Mouse (Mus musculus) activated CD4-positive, CD25-positive, alpha-beta regulatory T cell, adult 4 months (primary cell): ENCODE measurements at regions not wholly inside any gene's neighbourhood (a gene's known extent, or its start where the extent isn't known, plus 50 kb on each side); places are given as distances from the start of the nearest gene placed in this dataset.

Experiments used
- ATAC-seq: one replicate; pipeline ENCODE4 v1.8.0; 2017

DNA sequence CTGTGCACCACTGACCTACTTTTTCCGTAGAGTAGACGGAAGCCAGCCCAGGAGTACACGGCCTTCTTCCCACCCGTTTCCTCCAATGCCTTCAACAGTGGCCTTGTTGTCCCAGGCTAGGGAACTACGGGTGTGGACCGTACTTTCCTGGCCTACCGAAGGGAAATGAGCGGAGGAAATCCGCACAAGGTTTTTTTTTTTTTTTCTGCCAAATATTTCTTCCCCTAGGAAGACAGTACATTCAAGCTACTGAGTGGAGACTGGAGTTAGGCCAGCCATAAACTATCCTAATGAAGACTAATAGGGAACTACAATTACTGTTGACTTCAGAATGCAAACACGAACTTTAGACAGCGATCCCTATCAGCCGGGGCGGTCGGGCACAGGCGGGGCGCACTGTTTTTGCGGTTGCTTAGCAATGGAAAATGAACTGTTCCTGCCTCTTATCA lies 177.3 kb downstream of the Ttc8 start:
- no peak for ATAC-seq

DNA sequence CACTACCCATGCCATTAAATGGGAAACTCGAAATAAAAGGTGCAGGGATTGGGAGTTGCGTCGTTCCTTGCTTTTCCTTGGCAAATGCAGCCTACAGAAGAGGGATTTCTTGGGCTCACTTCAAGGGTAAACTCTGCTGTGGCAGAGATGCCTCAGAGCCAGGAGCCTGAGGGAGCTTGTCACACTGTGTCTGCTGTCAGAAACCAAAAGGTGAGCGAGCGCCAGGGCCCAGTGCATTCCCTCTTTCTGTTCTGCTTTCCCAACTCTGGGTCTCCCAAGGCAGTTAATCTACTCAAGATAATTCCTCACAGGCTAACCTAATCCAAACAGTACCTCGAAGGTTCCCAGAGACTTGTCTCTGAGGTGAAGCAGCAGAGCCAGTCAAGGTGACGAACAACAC lies 179.5 kb downstream of the Ttc8 start:
- no peak for ATAC-seq

GRCm38 (mm10) chr12:99108616-99109015 lies 188.2 kb downstream of the Ttc8 start:
- no peak for ATAC-seq

- no peak for ATAC-seq
Observed at GRCm38 (mm10) chr12:99113781-99114180, 193.4 kb downstream of the Ttc8 start.

DNA sequence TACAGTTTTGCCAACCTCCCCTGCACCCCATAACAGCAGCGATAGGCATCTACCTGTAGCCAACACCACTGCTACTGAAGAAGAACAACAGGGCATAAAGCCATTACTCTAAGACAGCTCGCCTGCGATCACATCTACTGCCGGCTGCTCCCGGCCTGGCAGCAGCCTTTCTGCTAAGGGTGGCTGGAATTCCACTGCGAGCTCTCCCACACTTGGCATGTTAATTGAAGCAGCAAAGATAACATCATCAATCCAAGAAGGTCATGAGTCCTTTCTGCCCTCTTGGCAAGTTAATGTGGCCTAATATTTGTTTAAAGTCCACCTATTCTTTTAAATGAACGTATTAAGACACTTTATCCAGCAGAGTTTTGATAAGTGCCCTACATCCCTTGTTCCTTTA lies 196.1 kb downstream of the Ttc8 start:
- ATAC-seq: no peak

DNA sequence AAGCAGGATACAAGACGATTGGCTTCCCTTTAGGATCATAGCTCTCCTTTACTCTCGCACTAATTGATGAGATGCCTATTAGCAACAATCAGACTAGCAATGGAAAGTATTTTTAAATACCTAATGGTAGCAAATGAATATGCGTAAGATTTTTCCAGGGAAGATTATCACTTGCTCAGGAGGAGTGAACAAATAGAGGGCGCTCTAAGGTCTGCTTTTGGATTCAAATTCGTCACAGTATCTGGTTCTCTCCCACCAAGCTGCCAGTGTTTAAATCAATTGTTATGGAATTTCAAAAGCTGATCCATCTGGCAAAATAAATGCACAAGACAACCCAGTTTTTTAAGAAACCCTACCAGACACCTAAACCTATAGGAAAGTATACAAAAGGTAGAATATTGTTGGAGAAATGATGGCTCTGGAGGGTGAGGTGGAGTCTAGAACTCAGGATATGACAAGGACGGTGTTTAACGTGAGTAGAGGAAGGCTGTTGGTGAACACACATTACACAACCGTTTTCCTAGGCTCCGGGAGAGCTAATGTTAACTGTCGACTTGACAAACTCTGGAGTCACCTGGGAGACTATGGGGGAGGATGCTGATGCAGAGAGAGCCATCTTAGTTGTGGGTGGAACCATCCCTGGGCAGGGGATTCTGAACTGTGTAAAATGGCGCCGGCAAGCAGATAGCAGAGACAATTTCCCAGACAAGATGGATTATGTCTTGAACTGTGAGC lies 198.2 kb downstream of the Ttc8 start:
- ATAC-seq: no peak

DNA sequence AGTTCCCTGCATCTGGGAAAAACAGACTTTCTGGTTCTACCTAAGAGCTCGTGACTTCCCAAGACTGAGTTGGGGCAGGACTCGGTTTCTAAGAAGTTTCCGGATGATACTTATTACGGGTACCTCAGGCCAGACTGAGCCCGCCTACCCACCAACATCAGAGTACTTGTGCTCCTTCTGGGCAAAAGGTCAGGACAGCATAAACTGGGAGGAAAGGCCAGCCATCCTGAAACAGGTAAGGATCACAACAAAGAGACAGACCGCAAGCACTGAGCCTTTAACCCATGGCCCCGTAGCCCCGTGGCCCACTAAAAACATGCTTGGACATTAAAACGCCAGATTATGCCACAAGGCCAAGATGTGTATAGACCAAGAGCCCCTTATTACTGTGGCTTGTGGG lies 199.6 kb downstream of the Ttc8 start:
- ATAC-seq: no peak

GRCm38 (mm10) chr12:99123611-99124495 lies 203.5 kb downstream of the Ttc8 start:
- ATAC-seq: no peak

DNA sequence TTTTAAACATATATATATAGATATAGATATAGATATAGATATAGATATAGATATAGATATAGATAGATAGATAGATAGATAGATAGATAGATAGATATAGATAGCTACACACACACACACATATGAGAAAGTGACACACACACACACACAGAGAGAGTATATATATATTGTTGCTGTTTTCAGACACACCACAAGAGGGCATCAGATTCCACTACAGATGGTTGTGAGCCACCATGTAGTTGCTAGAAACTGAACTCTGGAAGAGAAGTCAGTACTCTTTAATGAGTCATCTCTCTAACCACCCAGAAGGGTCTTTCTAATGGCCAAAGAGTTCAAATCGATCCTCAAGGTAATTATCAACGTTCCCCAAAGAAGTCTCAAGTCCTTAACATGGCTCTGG lies 205.8 kb downstream of the Ttc8 start:
- ATAC-seq: no peak
